Mouse (Mus musculus) splenic B cell, adult 2 months (primary cell): ENCODE measurements around the gene Mrnip.
A peak's percentile ranks its signal among the peaks of the same experiment; 100 is the strongest.

Experiments used
- DNase-seq: peaks from one replicate; pipeline ENCODE4 v3.0.0-alpha.2; 2011; ENCODE audit warnings: low read depth, low spot score
- H3K27me3 ChIP-seq: 2 replicates; pipeline ENCODE4 v1.6.1; 2012; ENCODE audit warnings: mild to moderate bottlenecking, low read length, moderate library complexity, mixed read lengths; ENCODE audit not compliant: control insufficient read depth, poor library complexity, insufficient read depth, severe bottlenecking
- H3K36me3 ChIP-seq: 2 replicates; pipeline ENCODE4 v1.6.1; 2012; ENCODE audit warnings: mild to moderate bottlenecking, low read length, moderate library complexity, mixed read lengths; ENCODE audit not compliant: control insufficient read depth, poor library complexity, insufficient read depth, severe bottlenecking

Mrnip gene

DNA sequence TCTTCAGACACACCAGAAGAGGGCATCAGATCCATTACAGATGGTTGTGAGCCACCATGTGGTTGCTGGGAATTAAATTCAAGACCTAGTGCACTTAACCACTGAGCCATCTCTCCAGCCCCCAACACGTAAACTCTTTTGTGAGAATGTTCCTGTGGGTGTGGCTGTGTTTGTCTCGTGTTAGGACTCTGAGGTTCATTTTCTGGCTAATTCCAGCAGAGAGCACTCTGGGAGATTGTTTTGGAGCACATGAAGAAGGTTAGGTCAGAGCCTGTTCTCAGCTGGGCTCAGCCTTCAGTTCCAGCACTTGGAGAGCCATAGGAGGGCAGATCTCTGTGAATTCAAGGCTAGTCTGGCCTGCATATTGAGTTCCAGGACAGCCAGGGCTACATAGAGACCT lies 45.6 kb downstream of the Mrnip start:
- Histone ChIP-seq H3K36me3 (no peaks in the 10 kb centered on the region), H3K27me3 (no peaks in the 10 kb centered on the region)
- DNase-seq = no peak

DNA sequence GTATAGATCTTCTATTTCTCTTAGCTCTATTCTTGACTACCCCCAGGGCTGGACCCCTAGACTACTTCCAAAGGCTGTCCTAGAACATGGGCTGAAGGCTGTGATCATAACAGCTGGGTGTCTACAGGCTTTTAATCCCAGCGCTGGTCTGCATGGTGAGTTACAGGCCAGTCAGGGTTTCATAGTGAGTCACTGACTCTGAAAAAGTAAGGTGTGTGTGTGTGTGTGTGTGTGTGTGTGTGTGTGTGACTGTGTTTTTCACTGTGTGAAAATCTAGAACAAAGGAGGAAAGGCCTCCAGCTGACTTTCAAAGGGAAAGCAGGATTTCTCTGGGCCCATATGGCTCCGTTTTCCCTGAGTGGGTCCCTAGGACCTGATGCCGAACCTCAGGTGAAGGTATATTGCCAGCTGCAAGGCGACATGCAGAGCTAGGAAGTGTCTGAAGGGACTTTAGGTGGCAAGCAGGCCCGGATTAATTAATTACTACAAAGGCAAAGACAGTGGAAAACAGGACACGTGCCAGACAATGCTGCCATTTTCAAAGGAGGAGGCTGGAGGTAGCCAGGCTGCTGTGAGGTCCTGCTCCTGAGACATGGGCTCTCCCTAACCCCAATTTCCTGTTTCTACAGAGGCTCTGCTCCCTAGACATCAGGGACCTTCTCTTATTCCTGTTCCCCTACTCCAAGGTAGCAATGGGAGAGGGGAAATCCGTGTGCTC lies 48.5 kb downstream of the Mrnip start:
- Histone ChIP-seq H3K36me3 (no peaks in the 10 kb centered on the region), H3K27me3 (no peaks in the 10 kb centered on the region)
- no peak for DNase-seq

DNA sequence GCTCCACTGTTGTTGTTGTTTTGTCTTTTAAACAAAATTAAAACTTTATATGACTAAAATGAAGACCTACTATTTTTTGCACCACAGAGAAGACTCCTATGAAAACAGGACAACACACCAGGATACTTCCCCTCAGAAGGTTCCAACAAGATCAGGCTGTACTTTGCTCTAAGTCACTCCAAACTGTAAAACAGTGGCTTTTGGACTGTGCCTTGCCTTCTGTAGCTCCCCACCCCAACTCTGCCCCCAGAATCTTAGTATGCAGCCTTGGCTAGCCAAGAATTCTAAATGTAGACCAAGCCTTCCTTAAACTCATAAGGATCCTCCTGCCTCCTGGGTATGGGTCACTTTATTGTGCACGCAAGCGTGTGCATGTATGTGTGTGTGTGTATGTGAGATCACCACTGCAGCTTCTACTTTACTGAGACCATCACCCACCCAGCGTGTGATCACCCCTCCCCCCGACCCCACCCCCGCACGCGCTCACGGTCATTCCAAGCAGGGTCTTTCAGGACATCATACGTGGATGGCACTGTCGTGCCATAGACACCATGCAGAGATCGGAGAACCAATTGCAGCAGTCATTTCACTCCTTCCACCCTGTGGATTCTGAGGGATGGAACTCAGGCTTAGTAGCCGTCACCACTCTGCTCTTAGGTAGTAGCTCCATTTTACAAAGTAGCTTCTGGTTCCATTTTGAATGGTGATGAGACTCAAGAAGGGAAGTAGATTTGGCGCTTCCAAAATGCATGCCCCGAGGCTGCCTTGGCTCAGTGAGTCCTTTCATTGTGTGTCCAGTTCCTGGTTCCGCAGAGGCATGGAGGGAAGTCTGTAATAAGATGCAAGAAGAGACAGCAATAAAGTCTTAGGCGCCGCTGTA lies 49.8 kb downstream of the Mrnip start:
- DNase-seq = no peak
- H3K27me3 ChIP-seq = no peaks in the 10 kb centered on the region
- no peaks in the 10 kb centered on the region for H3K36me3 ChIP-seq

DNA sequence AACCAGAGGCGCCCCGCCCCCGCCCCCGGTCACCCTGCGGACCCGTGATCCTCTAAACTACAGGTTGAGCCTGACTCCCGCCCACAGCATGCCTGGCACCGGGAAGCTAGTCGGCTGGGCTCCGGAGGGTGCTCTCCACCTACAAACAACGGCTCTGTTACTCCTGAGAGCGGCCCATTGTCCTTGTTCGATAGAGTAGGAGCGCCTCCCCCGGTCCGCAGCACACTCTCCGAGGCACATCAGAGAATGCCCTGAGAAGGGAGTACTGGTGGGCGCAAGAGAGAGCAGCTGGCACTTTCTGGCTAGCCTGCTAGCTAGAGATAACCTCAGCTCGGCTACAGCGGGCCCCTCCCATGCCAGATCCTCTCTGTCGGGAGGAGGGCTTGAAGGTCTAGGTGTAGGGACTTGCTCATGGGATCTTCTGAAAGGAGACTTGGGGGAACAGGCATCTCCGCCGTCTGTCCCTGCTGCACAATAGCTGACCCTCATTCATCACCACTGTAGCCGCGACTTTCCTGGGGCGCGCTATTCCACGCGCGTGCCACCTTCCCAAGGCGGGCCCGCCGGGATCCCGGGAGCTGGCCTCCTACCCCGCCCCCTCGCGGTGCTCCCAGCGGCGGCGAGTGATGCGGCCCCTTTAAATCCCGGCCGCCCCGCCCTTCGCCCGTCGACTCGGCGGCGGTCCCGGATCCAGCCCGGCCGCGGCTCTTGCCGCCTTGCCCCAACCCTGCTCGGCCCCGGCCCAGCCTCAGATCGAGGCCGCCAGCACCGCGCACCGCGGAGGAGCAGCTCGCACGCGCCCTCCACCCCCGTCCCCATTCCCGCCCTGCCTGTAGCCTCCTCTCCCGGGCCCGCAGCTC lies 50.7 kb downstream of the Mrnip start:
- DNase-seq = peak; percentile 59
- H3K27me3 ChIP-seq = no peaks in the 10 kb centered on the region
- H3K36me3 ChIP-seq = no peaks in the 10 kb centered on the region

DNA sequence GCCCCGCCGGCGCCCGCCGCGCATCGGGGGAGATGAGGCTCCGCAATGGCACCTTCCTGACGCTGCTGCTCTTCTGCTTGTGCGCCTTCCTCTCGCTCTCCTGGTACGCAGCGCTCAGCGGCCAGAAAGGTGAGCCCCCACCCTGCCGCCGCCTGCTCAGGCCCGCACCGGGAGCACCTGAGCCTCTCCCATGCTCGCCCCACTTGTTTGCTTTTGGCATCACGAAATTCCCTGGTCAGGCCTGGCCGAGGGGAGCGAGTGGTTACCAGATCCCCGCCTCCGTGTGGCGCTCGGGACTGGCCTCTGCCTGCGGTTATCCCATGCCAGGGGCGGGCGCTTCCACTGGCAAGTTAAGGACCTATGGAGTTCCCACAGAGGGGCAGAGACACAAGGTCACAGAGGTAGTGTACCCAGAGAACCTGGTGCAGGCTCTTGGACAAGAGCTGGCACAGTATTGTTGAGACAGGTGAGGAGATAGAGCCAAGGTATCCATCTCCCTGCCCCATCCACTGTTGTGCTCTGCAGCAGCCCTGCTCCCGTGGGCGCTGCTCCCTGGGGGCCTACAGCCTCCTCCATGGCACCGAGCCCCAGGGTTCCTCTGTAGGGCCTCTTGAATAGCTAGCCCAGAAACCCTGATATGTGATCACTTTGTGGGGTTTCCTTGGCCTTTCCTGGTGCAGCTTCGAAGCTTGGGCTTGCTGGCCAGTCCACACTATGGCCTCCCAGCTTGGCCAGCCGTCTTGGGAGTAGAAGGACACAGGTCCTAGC lies 51.6 kb downstream of the Mrnip start:
- Histone ChIP-seq H3K27me3 (no peaks in the 10 kb centered on the region), H3K36me3 (no peaks in the 10 kb centered on the region)
- DNase-seq = peak; percentile 39

DNA sequence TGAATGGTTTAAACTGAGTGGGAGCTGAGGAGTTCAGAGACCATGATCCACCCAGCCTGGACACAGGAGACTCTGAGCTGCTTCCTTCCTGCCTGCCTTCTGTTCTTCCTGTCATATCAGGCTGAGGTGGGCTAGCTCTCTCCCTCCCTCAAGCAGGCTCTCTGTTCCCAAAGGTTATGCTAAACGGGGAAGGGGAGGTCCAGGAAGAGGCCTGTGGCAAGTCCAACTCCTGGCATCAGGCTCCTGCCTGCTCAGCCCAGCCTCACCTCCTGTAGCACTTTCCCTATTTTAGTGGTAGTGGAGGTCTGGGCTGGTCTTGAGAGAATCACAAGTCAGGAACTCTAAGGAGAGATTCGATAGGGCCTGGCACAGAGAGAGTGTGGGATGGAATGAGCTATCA lies 52.2 kb downstream of the Mrnip start:
- H3K36me3 ChIP-seq = no peaks in the 10 kb centered on the region
- DNase-seq = no peak
- no peaks in the 10 kb centered on the region for H3K27me3 ChIP-seq

DNA sequence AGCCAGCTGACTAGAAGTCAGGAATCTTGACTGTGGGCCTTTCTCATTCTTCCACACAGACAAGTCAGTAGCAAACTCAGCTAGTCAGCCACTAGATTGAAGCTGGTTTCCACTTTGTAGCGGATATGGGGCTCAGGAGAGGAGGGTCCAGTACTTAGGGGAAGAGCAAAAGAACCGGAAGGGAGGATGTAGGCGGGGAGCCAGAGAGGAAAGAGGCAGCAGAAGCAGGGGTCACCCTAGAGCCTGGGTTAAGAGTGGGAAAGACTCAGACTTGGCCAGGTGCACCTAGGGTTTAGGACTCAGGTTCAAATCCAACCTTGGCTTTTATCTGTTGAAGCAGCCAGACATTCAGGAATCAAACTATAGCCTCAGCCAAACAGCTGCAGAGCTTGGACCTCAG lies 53.0 kb downstream of the Mrnip start:
- Histone ChIP-seq H3K27me3 (no peaks in the 10 kb centered on the region), H3K36me3 (no peaks in the 10 kb centered on the region)
- no peak for DNase-seq

DNA sequence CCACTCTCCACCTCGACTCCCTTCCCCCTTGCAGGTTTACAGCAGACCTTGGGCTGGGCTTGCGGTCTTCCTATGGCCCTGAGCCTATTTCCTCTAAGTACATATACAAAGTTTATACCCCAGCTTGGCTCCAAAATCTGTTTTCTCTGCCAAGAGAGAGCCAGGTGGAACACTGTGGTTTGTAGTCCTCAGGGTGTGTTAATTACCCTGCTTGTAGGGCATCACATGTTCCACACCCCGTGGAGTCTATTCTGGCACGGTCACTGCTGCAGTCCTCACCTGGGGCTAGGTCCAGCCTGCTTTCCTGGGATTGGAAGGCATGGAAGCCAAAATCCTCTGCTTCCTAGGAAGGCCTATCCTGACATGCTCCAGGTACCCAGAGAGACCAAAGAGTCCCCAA lies 53.5 kb downstream of the Mrnip start:
- no peak for DNase-seq
- Histone ChIP-seq H3K27me3 (no peaks in the 10 kb centered on the region), H3K36me3 (no peaks in the 10 kb centered on the region)

DNA sequence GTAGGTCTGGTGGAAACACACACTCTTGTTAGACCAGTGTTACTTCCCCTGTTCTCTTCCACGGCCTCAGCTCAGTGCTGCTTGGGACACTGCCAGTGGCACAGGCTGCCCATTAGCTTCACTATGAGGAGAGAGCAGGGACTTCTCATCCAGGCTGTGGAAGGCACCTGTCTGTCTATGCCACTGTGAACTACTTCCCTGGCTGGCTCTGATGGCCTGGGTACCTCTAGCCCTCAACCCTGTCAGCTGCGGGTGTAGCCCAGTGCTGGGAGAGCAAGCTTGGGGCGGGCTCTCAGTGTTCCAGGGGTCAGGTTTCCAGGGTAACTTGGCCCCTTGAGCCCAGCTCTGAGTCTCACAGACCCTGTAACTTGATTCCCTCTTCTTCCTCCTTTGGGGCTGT lies 54.5 kb downstream of the Mrnip start:
- DNase-seq = no peak
- H3K36me3 ChIP-seq = no peaks in the 10 kb centered on the region
- H3K27me3 ChIP-seq = no peaks in the 10 kb centered on the region

DNA sequence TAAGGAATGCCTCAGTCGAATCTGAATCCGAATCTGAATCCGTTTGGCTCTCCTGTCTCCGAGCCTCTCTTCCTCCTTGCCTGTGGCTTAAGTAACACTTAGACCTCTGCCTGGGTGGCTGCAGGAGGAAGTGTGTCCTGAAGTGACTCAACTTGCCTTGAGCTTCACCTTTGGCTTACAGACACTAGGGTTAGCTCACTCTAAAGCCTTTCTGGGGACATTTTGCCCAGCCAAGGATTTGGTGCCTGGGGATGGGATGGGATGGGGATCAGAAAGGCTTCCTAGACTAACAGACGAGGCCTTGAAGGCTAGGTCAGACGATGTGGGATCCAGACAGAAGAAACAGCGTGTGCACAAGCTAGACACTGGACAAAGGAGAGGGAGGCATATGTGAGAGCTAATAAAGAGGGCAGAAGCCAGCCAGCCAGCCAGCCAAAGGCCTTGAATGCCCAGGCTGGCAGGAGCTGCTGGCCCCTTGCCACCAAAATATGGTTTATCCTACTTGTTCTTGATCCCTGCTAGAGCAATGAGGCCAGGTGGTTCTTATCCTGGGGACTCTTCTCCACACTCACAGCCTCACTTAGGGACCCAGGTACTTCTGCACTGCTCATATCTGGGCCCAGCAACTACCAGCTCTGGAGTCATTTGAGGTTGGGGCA lies 55.1 kb downstream of the Mrnip start:
- no peak for DNase-seq
- Histone ChIP-seq H3K27me3 (no peaks in the 10 kb centered on the region), H3K36me3 (no peaks in the 10 kb centered on the region)

DNA sequence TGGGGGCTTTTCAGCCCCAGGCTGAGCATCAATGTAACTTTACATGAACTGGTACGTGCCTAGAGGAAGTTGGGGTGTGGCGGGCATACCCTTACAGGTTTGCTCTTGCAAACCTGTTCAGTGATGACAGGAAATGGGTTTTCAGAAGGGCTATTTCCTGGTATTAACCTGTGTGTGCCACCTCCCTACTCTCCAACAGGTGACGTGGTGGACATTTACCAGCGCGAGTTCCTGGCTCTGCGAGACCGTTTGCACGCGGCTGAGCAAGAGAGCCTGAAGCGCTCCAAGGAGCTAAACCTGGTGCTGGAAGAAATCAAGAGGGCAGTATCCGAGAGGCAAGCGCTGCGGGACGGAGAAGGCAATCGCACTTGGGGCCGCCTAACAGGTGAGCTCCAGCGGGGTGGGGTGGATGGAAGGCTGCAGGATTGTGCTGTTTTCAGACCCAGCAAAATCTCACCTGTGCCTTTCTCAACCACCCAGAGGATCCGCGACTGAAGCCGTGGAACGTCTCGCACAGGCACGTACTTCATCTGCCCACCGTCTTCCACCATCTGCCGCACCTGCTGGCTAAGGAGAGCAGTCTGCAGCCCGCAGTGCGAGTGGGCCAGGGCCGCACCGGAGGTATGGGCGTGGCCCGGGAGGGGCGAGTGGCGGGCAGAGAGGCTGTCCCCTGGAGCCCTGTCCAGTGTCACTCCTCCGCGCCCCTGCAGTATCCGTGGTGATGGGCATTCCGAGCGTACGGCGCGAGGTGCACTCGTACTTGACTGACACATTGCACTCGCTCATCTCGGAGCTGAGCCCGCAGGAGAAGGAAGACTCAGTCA lies 56.4 kb downstream of the Mrnip start:
- H3K36me3 ChIP-seq = no peaks in the 10 kb centered on the region
- no peaks in the 10 kb centered on the region for H3K27me3 ChIP-seq
- no peak for DNase-seq

DNA sequence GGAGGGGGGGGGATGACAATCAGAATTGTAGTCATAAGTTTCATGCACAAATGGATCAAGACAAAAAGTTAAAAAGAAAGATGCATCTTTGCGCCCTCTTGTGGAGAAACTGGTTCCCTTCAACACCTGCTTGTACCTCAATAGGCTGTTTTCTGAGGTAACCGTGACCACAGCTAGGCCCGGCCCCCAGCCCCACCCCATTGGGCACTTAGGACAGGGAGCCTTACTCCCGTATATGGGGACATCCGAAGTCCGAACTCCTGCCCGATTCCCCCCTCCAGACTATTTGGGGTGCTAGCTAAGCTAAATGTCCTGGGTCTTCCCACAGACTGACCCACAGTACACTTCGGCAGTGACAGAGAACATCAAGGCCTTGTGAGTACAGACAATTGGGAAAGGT lies 57.2 kb downstream of the Mrnip start:
- DNase-seq = peak; percentile 89
- Histone ChIP-seq H3K27me3 (no peaks in the 10 kb centered on the region), H3K36me3 (no peaks in the 10 kb centered on the region)

DNA sequence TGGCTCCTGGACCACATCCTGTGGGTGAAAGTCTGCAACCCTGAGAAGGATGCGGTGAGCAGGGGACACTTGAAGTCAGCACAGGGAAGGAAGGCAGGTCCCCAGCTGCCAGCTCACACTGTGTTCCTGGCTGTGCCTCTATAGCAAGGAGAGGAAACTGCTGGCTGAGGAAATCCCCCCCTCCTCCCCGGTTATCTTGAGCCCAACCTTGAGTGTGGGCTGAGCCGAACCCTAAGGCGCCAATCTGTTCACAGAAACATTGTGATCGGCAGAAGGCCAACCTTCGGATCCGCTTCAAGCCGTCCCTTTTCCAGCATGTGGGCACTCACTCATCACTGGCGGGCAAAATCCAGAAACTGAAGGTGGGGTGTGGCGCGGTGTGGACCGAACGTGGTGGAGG lies 58.8 kb downstream of the Mrnip start:
- no peaks in the 10 kb centered on the region for H3K27me3 ChIP-seq
- H3K36me3 ChIP-seq = no peaks in the 10 kb centered on the region
- DNase-seq = no peak
